Mouse (Mus musculus): ENCODE data around the gene Kif24. TPM values are rescaled to one million over a fixed set of nuclear protein-coding genes. Genes with fewer than 3 reads are reported as not detected.

Gene Kif24
- polyA plus RNA-seq, 1 experiment, result 1.6 TPM

DNA sequence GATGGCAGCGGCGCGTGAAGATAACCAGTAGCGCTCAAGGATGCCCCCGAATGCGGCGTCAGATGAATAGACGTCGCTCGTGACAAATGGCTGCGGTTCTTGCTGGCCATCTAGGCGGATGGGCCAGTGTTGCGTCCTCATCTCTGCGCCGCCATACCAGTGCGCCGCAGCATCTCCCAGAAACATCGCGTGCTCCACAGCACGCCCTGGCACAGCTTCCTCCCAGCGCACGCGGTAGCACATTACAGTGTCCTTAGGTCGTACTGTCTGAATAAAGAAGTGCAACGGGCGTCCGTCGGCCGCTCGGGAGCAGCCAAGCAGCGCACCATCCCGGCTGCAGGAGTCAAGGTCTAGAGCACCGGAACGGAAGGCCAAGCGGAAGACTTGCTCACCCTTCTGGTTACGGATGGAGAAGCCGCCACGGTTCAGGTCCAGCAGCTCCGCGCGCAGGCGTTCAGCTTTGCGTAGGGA lies 34.3 kb upstream of the Kif24 start:
- TF ChIP-seq POLR2A (IDR thresholded peaks at IDR 0.05; ENCODE audit: low read depth, low read length) (no peak), CTCF (IDR thresholded peaks at IDR 0.05; ENCODE audit: extremely low read depth, insufficient read depth, insufficient read length, insufficient replicate concordance) (no peak)
- no peak for DNase-seq (ENCODE audit: low read depth in 1 of 2, low spot score in 2 of 2)
- Histone ChIP-seq H3K4me3 (ENCODE audit: extremely low read depth, insufficient read depth, insufficient read length) (no peak overlapping the region), H3K4me1 (ENCODE audit: control insufficient read depth, insufficient read depth, insufficient read length) (peaks cover 10% of the 10 kb centered on the region), H3K36me3 (ENCODE audit: control insufficient read depth, insufficient read depth, low read length) (no peaks in the 10 kb centered on the region), H3K27me3 (ENCODE audit: control insufficient read depth, insufficient read depth, low read length) (peaks cover 10% of the 10 kb centered on the region), H3K27ac (ENCODE audit: insufficient read depth, low read length) (no peak overlapping the region)
- 7% methylated on average over 43 of the region's 43 CpGs for WGBS

GRCm38 (mm10) chr4:41497995-41498845 lies 33.5 kb upstream of the Kif24 start:
- peaks cover 10% of the 10 kb centered on the region for H3K4me1 ChIP-seq (ENCODE audit: control insufficient read depth, insufficient read depth, insufficient read length)
- no peak overlapping the region for H3K27ac ChIP-seq (ENCODE audit: insufficient read depth, low read length)
- no peaks in the 10 kb centered on the region for H3K36me3 ChIP-seq (ENCODE audit: control insufficient read depth, insufficient read depth, low read length)
- TF ChIP-seq POLR2A (IDR thresholded peaks at IDR 0.05; ENCODE audit: low read depth, low read length), result no peak
- 11% methylated on average over 72 of the region's 72 CpGs for WGBS
- H3K27me3 ChIP-seq (ENCODE audit: control insufficient read depth, insufficient read depth, low read length), result peaks cover 10% of the 10 kb centered on the region
- no peak overlapping the region for H3K4me3 ChIP-seq (ENCODE audit: extremely low read depth, insufficient read depth, insufficient read length)
- no peak for DNase-seq (ENCODE audit: low read depth in 1 of 2, low spot score in 2 of 2)

DNA sequence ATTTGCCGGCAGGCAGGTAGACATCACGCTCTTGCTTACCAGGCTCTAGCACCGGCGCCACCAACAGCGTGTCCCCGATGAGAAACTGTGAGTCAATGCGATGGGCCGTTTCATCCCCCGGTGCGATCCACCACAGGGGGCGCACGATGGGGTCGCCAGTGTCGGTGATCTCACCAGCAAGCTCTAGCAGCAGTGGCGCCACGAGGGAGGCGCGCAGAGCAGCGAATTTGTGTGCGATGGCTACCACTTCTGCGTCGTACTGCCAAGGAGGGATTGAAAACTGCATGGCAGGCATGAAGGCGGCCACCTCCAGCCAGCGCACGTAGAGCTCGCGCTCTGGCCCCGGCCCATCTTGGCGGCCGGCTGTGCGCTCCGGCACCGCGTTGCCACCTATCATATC lies 32.9 kb upstream of the Kif24 start:
- Histone ChIP-seq H3K4me1 (ENCODE audit: control insufficient read depth, insufficient read depth, insufficient read length) (peaks cover 10% of the 10 kb centered on the region), H3K27ac (ENCODE audit: insufficient read depth, low read length) (no peak overlapping the region), H3K4me3 (ENCODE audit: extremely low read depth, insufficient read depth, insufficient read length) (no peak overlapping the region), H3K27me3 (ENCODE audit: control insufficient read depth, insufficient read depth, low read length) (peaks cover 10% of the 10 kb centered on the region), H3K36me3 (ENCODE audit: control insufficient read depth, insufficient read depth, low read length) (no peaks in the 10 kb centered on the region)
- 9% methylated on average over 34 of the region's 34 CpGs for WGBS
- TF ChIP-seq CTCF (IDR thresholded peaks at IDR 0.05; ENCODE audit: extremely low read depth, insufficient read depth, insufficient read length, insufficient replicate concordance), result no peak
- TF ChIP-seq POLR2A (IDR thresholded peaks at IDR 0.05; ENCODE audit: low read depth, low read length), result no peak
- DNase-seq (ENCODE audit: low read depth in 1 of 2, low spot score in 2 of 2), result no peak

DNA sequence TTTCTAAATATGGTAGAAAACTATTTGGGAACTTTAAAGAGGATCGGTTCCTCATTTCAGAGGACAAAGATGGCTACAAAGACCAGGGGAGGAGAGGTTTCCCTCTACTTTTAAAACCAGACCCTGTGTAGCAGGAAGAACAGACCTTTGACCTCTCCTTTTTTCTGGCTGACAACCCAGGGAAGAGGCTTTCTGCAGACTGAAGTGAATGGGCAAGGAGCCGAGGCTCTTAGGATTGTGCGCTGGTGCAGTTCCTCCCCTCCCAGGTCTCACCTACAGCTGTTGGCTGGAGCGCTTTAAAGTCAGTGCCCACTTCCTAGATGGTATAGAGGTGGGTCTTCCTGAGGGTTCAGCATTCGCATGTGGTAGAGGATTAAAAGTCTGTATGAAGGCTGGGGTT lies 32.4 kb upstream of the Kif24 start:
- Histone ChIP-seq H3K27ac (ENCODE audit: insufficient read depth, low read length) (no peak overlapping the region), H3K27me3 (ENCODE audit: control insufficient read depth, insufficient read depth, low read length) (peaks cover 10% of the 10 kb centered on the region), H3K4me1 (ENCODE audit: control insufficient read depth, insufficient read depth, insufficient read length) (peaks cover 10% of the 10 kb centered on the region), H3K36me3 (ENCODE audit: control insufficient read depth, insufficient read depth, low read length) (no peaks in the 10 kb centered on the region), H3K4me3 (ENCODE audit: extremely low read depth, insufficient read depth, insufficient read length) (no peak overlapping the region)
- 44% methylated on average over 5 of the region's 5 CpGs for WGBS
- DNase-seq (ENCODE audit: low read depth in 1 of 2, low spot score in 2 of 2), result no peak
- TF ChIP-seq POLR2A (IDR thresholded peaks at IDR 0.05; ENCODE audit: low read depth, low read length), result no peak
- TF ChIP-seq CTCF (IDR thresholded peaks at IDR 0.05; ENCODE audit: extremely low read depth, insufficient read depth, insufficient read length, insufficient replicate concordance), result no peak

GRCm38 (mm10) chr4:41495850-41496249 lies 31.2 kb upstream of the Kif24 start:
- DNase-seq (ENCODE audit: low read depth in 1 of 2, low spot score in 2 of 2), result no peak
- no peak overlapping the region for H3K4me3 ChIP-seq (ENCODE audit: extremely low read depth, insufficient read depth, insufficient read length)
- H3K27ac ChIP-seq (ENCODE audit: insufficient read depth, low read length), result no peak overlapping the region
- WGBS, result 88% methylated on average over 11 of the region's 11 CpGs
- H3K4me1 ChIP-seq (ENCODE audit: control insufficient read depth, insufficient read depth, insufficient read length), result peaks cover 10% of the 10 kb centered on the region
- peaks cover 10% of the 10 kb centered on the region for H3K27me3 ChIP-seq (ENCODE audit: control insufficient read depth, insufficient read depth, low read length)
- no peak for TF ChIP-seq CTCF (IDR thresholded peaks at IDR 0.05; ENCODE audit: extremely low read depth, insufficient read depth, insufficient read length, insufficient replicate concordance)
- H3K36me3 ChIP-seq (ENCODE audit: control insufficient read depth, insufficient read depth, low read length), result no peaks in the 10 kb centered on the region

GRCm38 (mm10) chr4:41495076-41495475 lies 30.4 kb upstream of the Kif24 start:
- no peak overlapping the region for H3K4me3 ChIP-seq (ENCODE audit: extremely low read depth, insufficient read depth, insufficient read length)
- no peaks in the 10 kb centered on the region for H3K36me3 ChIP-seq (ENCODE audit: control insufficient read depth, insufficient read depth, low read length)
- no peak for DNase-seq (ENCODE audit: low read depth in 1 of 2, low spot score in 2 of 2)
- peaks cover 10% of the 10 kb centered on the region for H3K27me3 ChIP-seq (ENCODE audit: control insufficient read depth, insufficient read depth, low read length)
- TF ChIP-seq POLR2A (IDR thresholded peaks at IDR 0.05; ENCODE audit: low read depth, low read length), result no peak
- TF ChIP-seq CTCF (IDR thresholded peaks at IDR 0.05; ENCODE audit: extremely low read depth, insufficient read depth, insufficient read length, insufficient replicate concordance), result no peak
- 78% methylated on average over 4 of the region's 4 CpGs for WGBS
- peaks cover 10% of the 10 kb centered on the region for H3K4me1 ChIP-seq (ENCODE audit: control insufficient read depth, insufficient read depth, insufficient read length)
- no peak overlapping the region for H3K27ac ChIP-seq (ENCODE audit: insufficient read depth, low read length)

GRCm38 (mm10) chr4:41494378-41494777 lies 29.7 kb upstream of the Kif24 start:
- Histone ChIP-seq H3K4me3 (ENCODE audit: extremely low read depth, insufficient read depth, insufficient read length) (no peak overlapping the region), H3K36me3 (ENCODE audit: control insufficient read depth, insufficient read depth, low read length) (no peaks in the 10 kb centered on the region), H3K27ac (ENCODE audit: insufficient read depth, low read length) (no peak overlapping the region), H3K4me1 (ENCODE audit: control insufficient read depth, insufficient read depth, insufficient read length) (peaks cover 10% of the 10 kb centered on the region), H3K27me3 (ENCODE audit: control insufficient read depth, insufficient read depth, low read length) (peaks cover 10% of the 10 kb centered on the region)
- WGBS, result 42% methylated on average over 3 of the region's 3 CpGs
- DNase-seq (ENCODE audit: low read depth in 1 of 2, low spot score in 2 of 2), result no peak
- TF ChIP-seq POLR2A (IDR thresholded peaks at IDR 0.05; ENCODE audit: low read depth, low read length), result no peak
- no peak for TF ChIP-seq CTCF (IDR thresholded peaks at IDR 0.05; ENCODE audit: extremely low read depth, insufficient read depth, insufficient read length, insufficient replicate concordance)

Data from spleen, adult 2 months (tissue).